Comparison of ENCODE assay signal across 7 mouse cellular contexts in genomic region chr17:74293687-74294425, GRCm38 (mm10). TPM values are rescaled to one million over a fixed set of nuclear protein-coding genes. Genes with fewer than 3 reads are reported as not detected.
A peak's percentile ranks its signal among the peaks of the same experiment; 100 is the strongest.
DNase-seq lines count a peak whose midpoint lies in the region; ATAC-seq lines count a peak whose summit lies in the region.

No protein-coding gene starts in this region.

- no peaks in the 10 kb centered on the region for H3K9me3 ChIP-seq in heart, embryonic 14.5 days (ENCODE audit: control insufficient read depth, low read length)
- peaks cover 4% of the 10 kb centered on the region for H3K9me3 ChIP-seq in midbrain, embryonic 10.5 days (replicated peaks)

- DNase-seq in B cell, adult 2 months = peak; percentile 46 to 56
- DNase-seq in CD8-positive naive resting alpha-beta T cell, adult 2 months (ENCODE audit: low read depth in 2 of 2, low spot score in 2 of 2) = peak; percentile 14 to 39
- peak; percentile 20 for DNase-seq in embryo, embryonic 11.5 days (ENCODE audit: low read depth, low spot score)
- DNase-seq in kidney, postnatal 14 days = peak; percentile 25
- peak; percentile 65 for DNase-seq in midbrain, embryonic 10.5 days (ENCODE audit: low spot score)
- DNase-seq in testis, postnatal 14 days (ENCODE audit: low spot score) = peak; percentile 43

- no peak for ATAC-seq in heart, embryonic 14.5 days (ENCODE audit: insufficient number of reproducible peaks, insufficient read depth, low FRiP score, low read depth)

- WGBS in heart, embryonic 14.5 days = 2% methylated on average over 18 of the region's 18 CpGs
- 3% methylated on average over 18 of the region's 18 CpGs for WGBS in midbrain, embryonic 10.5 days

- peak overlapping the region; percentile 78 for H3K4me2 ChIP-seq in heart, embryonic 14.5 days (ENCODE audit: low read length)

- H3K36me3 ChIP-seq in heart, embryonic 14.5 days (ENCODE audit: control insufficient read depth, insufficient read depth, low read length) = peaks cover 6% of the 10 kb centered on the region
- H3K36me3 ChIP-seq in midbrain, embryonic 10.5 days = peaks cover 17% of the 10 kb centered on the region

- no peaks in the 10 kb centered on the region for H3K27me3 ChIP-seq in heart, embryonic 14.5 days (ENCODE audit: control insufficient read depth, insufficient read depth, low read length)
- no peaks in the 10 kb centered on the region for H3K27me3 ChIP-seq in midbrain, embryonic 10.5 days (ENCODE audit: low read depth, poor library complexity, severe bottlenecking)

- H3K4me1 ChIP-seq in heart, embryonic 14.5 days (ENCODE audit: control insufficient read depth in 2 of 2, insufficient read depth in 2 of 2, low read length in 2 of 2) = peaks cover 4 to 34% of the 10 kb centered on the region in 2 experiments
- H3K4me1 ChIP-seq in midbrain, embryonic 10.5 days = peaks cover 27% of the 10 kb centered on the region

- peak overlapping the region; percentile 79 to 97 for H3K4me3 ChIP-seq in heart, embryonic 14.5 days (ENCODE audit: control insufficient read depth in 1 of 2, insufficient read depth in 1 of 2, low read depth in 1 of 2, low read length in 2 of 2)
- peak overlapping the region; percentile 97 for H3K4me3 ChIP-seq in midbrain, embryonic 10.5 days

- H3K27ac ChIP-seq in heart, embryonic 14.5 days (replicated peaks in 1 of 2; ENCODE audit: control insufficient read depth in 1 of 2, insufficient read depth in 1 of 2, low read depth in 2 of 2, low read length in 2 of 2) = peak overlapping the region; percentile 92 to 98
- H3K27ac ChIP-seq in midbrain, embryonic 10.5 days (replicated peaks) = peak overlapping the region; percentile 99

- peak overlapping the region; percentile 88 for H3K9ac ChIP-seq in heart, embryonic 14.5 days (ENCODE audit: low read length)

RNA-seq across cellular contexts. Expression of gene Memo1, which starts 1.5 kb away (rescaled TPM):
- 77.4 and 80.7 TPM in 2 replicates for polyA plus RNA-seq in heart, embryonic 14.5 days (2014; fragmentation: Nextera tagmentation; extraction: Ambion mirVana)
- polyA plus RNA-seq in midbrain, embryonic 10.5 days (2016; fragmentation: Nextera tagmentation; extraction: Ambion mirVana) = 92.2 and 99.8 TPM in 2 replicates

RNA-seq across cellular contexts. Expression of gene Dpy30, which starts 29.9 kb away (rescaled TPM):
- polyA plus RNA-seq in heart, embryonic 14.5 days (2014; fragmentation: Nextera tagmentation; extraction: Ambion mirVana) = 188 and 189 TPM in 2 replicates
- polyA plus RNA-seq in midbrain, embryonic 10.5 days (2016; fragmentation: Nextera tagmentation; extraction: Ambion mirVana) = 279 and 306 TPM in 2 replicates

RNA-seq across cellular contexts. Expression of gene Spast, which starts 44.9 kb away (rescaled TPM):
- polyA plus RNA-seq in heart, embryonic 14.5 days (2014; fragmentation: Nextera tagmentation; extraction: Ambion mirVana) = 20.1 and 21.4 TPM in 2 replicates
- 12.8 and 15.2 TPM in 2 replicates for polyA plus RNA-seq in midbrain, embryonic 10.5 days (2016; fragmentation: Nextera tagmentation; extraction: Ambion mirVana)
